Mouse (Mus musculus): ENCODE results near the gene Ccdc82. TPM values are rescaled to one million over a fixed set of nuclear protein-coding genes. Genes with fewer than 3 reads are reported as not detected.

Ccdc82 gene
- total and polyA plus RNA-seq, 3 experiments = 9.5 to 11.9 (median 11.3) TPM

DNA sequence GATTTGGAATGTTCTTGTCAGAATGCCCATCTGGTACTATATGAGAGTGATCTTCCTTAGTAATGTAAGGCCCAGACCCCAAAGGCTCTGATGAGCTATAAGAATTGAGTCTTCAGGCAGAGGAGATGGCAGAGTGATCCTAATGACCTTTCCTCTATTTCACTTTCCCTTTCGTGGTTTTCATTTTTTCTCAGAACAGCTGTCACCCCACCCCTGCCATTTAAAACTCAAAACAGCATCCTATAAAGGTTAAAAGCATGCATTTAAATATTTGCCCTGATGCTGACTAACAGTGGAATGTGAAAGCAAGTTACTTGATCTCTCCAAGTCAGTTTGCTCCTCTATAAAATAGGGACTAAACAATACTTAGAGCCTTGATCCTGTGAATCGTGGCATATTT lies 40.7 kb downstream of the Ccdc82 start:
- Histone ChIP-seq H3K27ac (ENCODE audit: insufficient read depth, low read depth) (no peak overlapping the region), H3K79me2 (replicated peaks; ENCODE audit: control insufficient read depth, extremely low read depth, insufficient read depth, poor library complexity, severe bottlenecking) (no peaks in the 10 kb centered on the region), H3K4me2 (ENCODE audit: insufficient read depth, low read depth, poor library complexity, severe bottlenecking) (no peak overlapping the region), H3K4me1 (ENCODE audit: control insufficient read depth in 1 of 2, insufficient read depth in 2 of 2) (peaks cover 0 to 14% of the 10 kb centered on the region in 2 experiments; a peak in 1 of 4 replicates), H3K9me3 (replicated peaks; ENCODE audit: low read length) (no peaks in the 10 kb centered on the region), H3K36me3 (replicated peaks in 1 of 2; ENCODE audit: control insufficient read depth in 1 of 2, insufficient read depth in 1 of 2, low read length in 1 of 2) (peaks cover 0 to 12% of the 10 kb centered on the region in 2 experiments), H3K27me3 (replicated peaks) (no peaks in the 10 kb centered on the region), H3K9ac (ENCODE audit: insufficient read depth, low read depth) (no peak overlapping the region), H3K4me3 (replicated peaks in 1 of 3; ENCODE audit: low read depth in 2 of 3, low read length in 2 of 3, poor library complexity in 1 of 3) (no peak overlapping the region)
- in situ Hi-C loops (cut with MboI; ENCODE audit: low pct_ligation_motif_present, low pct_unique_long_range_greater_than_20kb, low sequenced_read_pairs) = no loop called here
- dilution Hi-C loops (cut with MboI; ENCODE audit: extremely low pct_ligation_motif_present, extremely low pct_unique_long_range_greater_than_20kb, low sequenced_read_pairs) = no loop called here
- DNase-seq (ENCODE audit: extremely low read depth) = no peak
- TF ChIP-seq JUN (IDR thresholded peaks at IDR 0.05; ENCODE audit: insufficient read depth, low read depth, low read length) (no peak), MYC (IDR thresholded peaks at IDR 0.05; ENCODE audit: low read depth, low read length) (no peak), BHLHE40 (IDR thresholded peaks at IDR 0.05; ENCODE audit: low read depth, low read length) (0 out of 2 replicates have a peak, but pooled peaks have one; percentile 23), MAZ (IDR thresholded peaks at IDR 0.05; ENCODE audit: low read depth, low read length) (no peak), IRF4 (IDR thresholded peaks at IDR 0.05; ENCODE audit: low read depth, low read length) (0 out of 2 replicates have a peak, but pooled peaks have one; percentile 25), MEF2A (IDR thresholded peaks at IDR 0.05; ENCODE audit: borderline replicate concordance, low read depth, low read length) (no peak), SIN3A (IDR thresholded peaks at IDR 0.05; ENCODE audit: low read length) (no peak), CHD2 (IDR thresholded peaks at IDR 0.05; ENCODE audit: low read length) (no peak), HCFC1 (IDR thresholded peaks at IDR 0.05; ENCODE audit: low read depth, low read length) (no peak), ETS1 (conservative IDR thresholded peaks at IDR 0.05; ENCODE audit: low read depth, low read length) (no peak; the same call in 1 of the 2 replicates), ZNF384 (IDR thresholded peaks at IDR 0.05; ENCODE audit: low read depth, low read length) (peak; percentile 17; the same call in 1 of the 2 replicates), EP300 (IDR thresholded peaks at IDR 0.05; ENCODE audit: low read length) (0 out of 2 replicates have a peak, but pooled peaks have one; percentile 11), TCF12 (IDR thresholded peaks at IDR 0.05; ENCODE audit: low read depth, low read length) (no peak), USF2 (conservative IDR thresholded peaks at IDR 0.05; ENCODE audit: low read depth, low read length) (no peak), MXI1 (IDR thresholded peaks at IDR 0.05; ENCODE audit: low read depth, low read length) (no peak), MAX (IDR thresholded peaks at IDR 0.05; ENCODE audit: low read length) (no peak)

DNA sequence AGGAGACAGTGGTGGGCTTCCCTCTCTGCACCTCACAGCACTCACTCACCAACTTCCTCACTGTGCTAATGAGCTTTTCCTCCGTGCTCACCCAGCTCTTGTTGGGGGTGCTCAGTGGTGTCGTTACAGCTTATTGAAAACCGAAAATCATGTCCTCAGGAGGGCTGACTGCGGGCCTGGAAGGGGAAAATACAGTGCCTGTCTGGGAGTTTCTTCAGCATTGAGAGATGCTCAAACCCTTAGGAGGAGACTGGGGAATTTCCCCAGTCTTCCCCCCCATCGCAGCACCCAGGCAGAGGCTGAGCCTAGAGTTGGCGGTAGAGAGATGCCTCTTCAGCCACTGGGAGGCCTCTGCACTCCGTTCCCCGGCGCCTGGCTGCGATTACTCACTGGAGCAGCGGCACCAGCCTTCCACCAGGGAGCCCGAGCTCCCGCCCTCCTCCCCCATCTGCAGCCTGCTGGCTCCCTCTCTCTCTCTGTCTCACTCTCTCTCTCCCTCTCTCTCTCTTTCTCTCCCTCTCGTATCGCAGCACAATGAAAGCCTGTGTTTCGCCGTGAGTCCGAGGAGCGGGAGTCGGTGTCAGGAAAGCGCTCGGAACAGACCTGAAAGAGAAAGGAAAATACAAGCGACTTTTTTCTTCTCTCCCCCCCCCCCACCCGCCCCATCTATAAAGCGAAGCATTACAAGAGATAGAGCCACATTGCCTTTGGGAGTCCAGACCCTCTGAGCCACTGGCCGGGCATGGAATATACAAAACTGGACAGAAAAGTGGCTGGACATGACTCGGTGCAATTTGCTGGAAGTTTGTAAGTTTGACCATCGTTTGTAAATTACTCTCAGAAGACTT lies 49.7 kb downstream of the Ccdc82 start:
- peak overlapping the region; percentile 76 for H3K27ac ChIP-seq (ENCODE audit: insufficient read depth, low read depth)
- in situ Hi-C loops (cut with MboI; ENCODE audit: low pct_ligation_motif_present, low pct_unique_long_range_greater_than_20kb, low sequenced_read_pairs) = no loop called here
- no peaks in the 10 kb centered on the region for H3K27me3 ChIP-seq (replicated peaks)
- peak overlapping the region; percentile 64 to 89 (median 77) for H3K4me3 ChIP-seq (replicated peaks in 1 of 3; ENCODE audit: low read depth in 2 of 3, low read length in 2 of 3, poor library complexity in 1 of 3)
- H3K4me1 ChIP-seq (ENCODE audit: control insufficient read depth in 1 of 2, insufficient read depth in 2 of 2) = peaks cover 2 to 36% of the 10 kb centered on the region in 2 experiments; a peak in 3 of 4 replicates
- H3K79me2 ChIP-seq (replicated peaks; ENCODE audit: control insufficient read depth, extremely low read depth, insufficient read depth, poor library complexity, severe bottlenecking) = peaks cover 30% of the 10 kb centered on the region
- H3K36me3 ChIP-seq (replicated peaks in 1 of 2; ENCODE audit: control insufficient read depth in 1 of 2, insufficient read depth in 1 of 2, low read length in 1 of 2) = peaks cover 0 to 3% of the 10 kb centered on the region in 2 experiments
- peak overlapping the region; percentile 97 for H3K4me2 ChIP-seq (ENCODE audit: insufficient read depth, low read depth, poor library complexity, severe bottlenecking)
- dilution Hi-C loops (cut with MboI; ENCODE audit: extremely low pct_ligation_motif_present, extremely low pct_unique_long_range_greater_than_20kb, low sequenced_read_pairs) = no loop called here
- DNase-seq (ENCODE audit: extremely low read depth) = peak; percentile 89
- H3K9ac ChIP-seq (ENCODE audit: insufficient read depth, low read depth) = peak overlapping the region; percentile 91
- no peaks in the 10 kb centered on the region for H3K9me3 ChIP-seq (replicated peaks; ENCODE audit: low read length)
- TF ChIP-seq USF1 (IDR thresholded peaks at IDR 0.05; ENCODE audit: low read depth, low read length) (no peak), MEF2A (IDR thresholded peaks at IDR 0.05; ENCODE audit: borderline replicate concordance, low read depth, low read length) (peak; percentile 85), POLR2A (IDR thresholded peaks at IDR 0.05; ENCODE audit: low read depth, low read length) (peak; percentile 44), JUN (IDR thresholded peaks at IDR 0.05; ENCODE audit: insufficient read depth, low read depth, low read length) (no peak), MYC (IDR thresholded peaks at IDR 0.05; ENCODE audit: low read depth, low read length) (no peak), BHLHE40 (IDR thresholded peaks at IDR 0.05; ENCODE audit: low read depth, low read length) (peak; percentile 68), TCF12 (IDR thresholded peaks at IDR 0.05; ENCODE audit: low read depth, low read length) (peak; percentile 70; the same call in 1 of the 2 replicates), MXI1 (IDR thresholded peaks at IDR 0.05; ENCODE audit: low read depth, low read length) (no peak; the same call in 1 of the 2 replicates), POLR2AphosphoS2 (IDR thresholded peaks at IDR 0.05; ENCODE audit: low read depth, low read length) (no peak), MAZ (IDR thresholded peaks at IDR 0.05; ENCODE audit: low read depth, low read length) (peak; percentile 77; the same call in 1 of the 2 replicates), ZMIZ1 (IDR thresholded peaks at IDR 0.05; ENCODE audit: low read depth, low read length) (no peak), PAX5 (IDR thresholded peaks at IDR 0.05; ENCODE audit: low read length) (no peak), JUND (conservative IDR thresholded peaks at IDR 0.05; ENCODE audit: low read depth, low read length) (no peak), ZNF384 (IDR thresholded peaks at IDR 0.05; ENCODE audit: low read depth, low read length) (no peak), CHD1 (IDR thresholded peaks at IDR 0.05; ENCODE audit: low read depth, low read length) (peak; percentile 48; the same call in 1 of the 2 replicates), ETS1 (conservative IDR thresholded peaks at IDR 0.05; ENCODE audit: low read depth, low read length) (peak; percentile 62), MAFK (IDR thresholded peaks at IDR 0.05; ENCODE audit: insufficient replicate concordance, low read length) (peak; percentile 60; the same call in 1 of the 2 replicates), ZKSCAN1 (IDR thresholded peaks at IDR 0.05; ENCODE audit: borderline replicate concordance, low read depth, low read length) (no peak), HCFC1 (IDR thresholded peaks at IDR 0.05; ENCODE audit: low read depth, low read length) (peak; percentile 38; the same call in 1 of the 2 replicates), TBP (conservative IDR thresholded peaks at IDR 0.05; ENCODE audit: low read depth, low read length) (peak; percentile 91), ELF1 (IDR thresholded peaks at IDR 0.05; ENCODE audit: low read depth, low read length) (no peak; the same call in 1 of the 2 replicates), GABPA (IDR thresholded peaks at IDR 0.05; ENCODE audit: insufficient replicate concordance, low read depth, low read length) (no peak)
